Comparison of ENCODE assay signal across 18 mouse cellular contexts in genomic region chr1:21600606-21601005, GRCm38 (mm10).
DNase-seq lines count a peak whose midpoint lies in the region; ATAC-seq lines count a peak whose summit lies in the region.
"Had no signal": no experiment of that assay in that cellular context is flagged by ENCODE, and none has a peak within 500 bp of the region (broad histone marks: within the 10 kb centered on the region; RNA-seq: fewer than 3 reads in every experiment).

No protein-coding gene starts in this region.

- DNase-seq in frontal cortex, postnatal 10 days (ENCODE audit: low spot score in 2 of 2): no peak
- DNase-seq in right cerebral cortex, adult 18-20 months: peak; percentile 39
- DNase-seq in right cerebral cortex, postnatal 10 days (ENCODE audit: low spot score in 2 of 2): no peak
- DNase-seq in brain, embryonic 18.5 days (ENCODE audit: low read depth, low spot score): peak; percentile 8
- no peak for DNase-seq in layer of hippocampus, postnatal 36 days
- DNase-seq in thymus, postnatal 25 days: no peak
- DNase-seq: adrenal gland, adult 2 months; adrenal gland, postnatal 10 days; adrenal gland, postnatal 25 days; cerebellum, adult 11 months; cerebellum, adult 18-20 months; cerebellum, adult 8-10 months; cerebellum, adult 9-11 months; cerebellum, postnatal 14 days; cerebellum, postnatal 36 days; embryo, embryonic 11 days had no signal

- ATAC-seq in frontal cortex, adult (ENCODE audit: low TSS enrichment): peak; percentile 85
- ATAC-seq: forebrain, embryonic 15.5 days had no signal

Comparison
In these comparisons a context has a peak if more than half of its experiments do, and no peak if none do; other contexts are left out.
1. DNase-seq: peak in right cerebral cortex, adult 18-20 months (single experiment) and brain, embryonic 18.5 days (single experiment); none in frontal cortex, postnatal 10 days (0 of 2), right cerebral cortex, postnatal 10 days (0 of 2), layer of hippocampus, postnatal 36 days (0 of 2) and thymus, postnatal 25 days (single experiment).